Mouse (Mus musculus): ENCODE results near the gene Pus3. TPM values are rescaled to one million over a fixed set of nuclear protein-coding genes. Genes with fewer than 3 reads are reported as not detected.

Gene Pus3
- polyA plus RNA-seq (2015; fragmentation: Nextera tagmentation; extraction: Ambion mirVana): 18.3 and 18.9 TPM in 2 replicates

GRCm38 (mm10) chr9:35558257-35559008, at the start of gene Pus3, which contains the start of gene Ddx25:
Gene Pus3, plus strand, starts transcription at chr9:35558595.
Gene Ddx25, minus strand, starts transcription at chr9:35558528.
- ATAC-seq: peak; percentile 68
- 0 out of 2 replicates have a peak within 1 kb of the TSS, but pooled peaks have one; percentile 23 for H3K27ac ChIP-seq
- peak within 1 kb of the TSS; percentile 61 for H3K4me3 ChIP-seq (replicated peaks)
- no peaks in the 10 kb centered on the region for H3K27me3 ChIP-seq (replicated peaks)
- WGBS: 1% methylated on average over 58 of the region's 59 CpGs
- 0 out of 2 replicates have a peak, but pooled peaks cover 11% of the 10 kb centered on the region for H3K4me1 ChIP-seq (replicated peaks)
- H3K9ac ChIP-seq: peak within 1 kb of the TSS; percentile 57
- H3K4me2 ChIP-seq (replicated peaks): peak within 1 kb of the TSS; percentile 99
- no peaks in the 10 kb centered on the region for H3K9me3 ChIP-seq
- H3K36me3 ChIP-seq: peaks cover 6% of the 10 kb centered on the region

GRCm38 (mm10) chr9:35513900-35514299, 44.5 kb upstream of the Pus3 start:
- no peaks in the 10 kb centered on the region for H3K36me3 ChIP-seq
- no peaks in the 10 kb centered on the region for H3K27me3 ChIP-seq (replicated peaks)
- 79% methylated on average over 4 of the region's 4 CpGs for WGBS
- H3K27ac ChIP-seq: no peak overlapping the region
- no peak for ATAC-seq
- H3K4me2 ChIP-seq (replicated peaks): no peak overlapping the region
- H3K9me3 ChIP-seq: no peaks in the 10 kb centered on the region
- no peak overlapping the region for H3K4me3 ChIP-seq (replicated peaks)
- no peak overlapping the region for H3K9ac ChIP-seq
- no peaks in the 10 kb centered on the region for H3K4me1 ChIP-seq (replicated peaks)

- H3K27ac ChIP-seq: no peak overlapping the region
- WGBS: 84% methylated on average over 5 of the region's 5 CpGs
- ATAC-seq: no peak
- no peak overlapping the region for H3K9ac ChIP-seq
- no peaks in the 10 kb centered on the region for H3K36me3 ChIP-seq
- peaks cover 4% of the 10 kb centered on the region for H3K4me1 ChIP-seq (replicated peaks)
- H3K4me3 ChIP-seq (replicated peaks): no peak overlapping the region
- no peaks in the 10 kb centered on the region for H3K9me3 ChIP-seq
- no peaks in the 10 kb centered on the region for H3K27me3 ChIP-seq (replicated peaks)
- no peak overlapping the region for H3K4me2 ChIP-seq (replicated peaks)
Measured at GRCm38 (mm10) chr9:35516182-35516581, 42.2 kb upstream of the Pus3 start.

GRCm38 (mm10) chr9:35516711-35517110, 41.7 kb upstream of the Pus3 start:
- WGBS: 88% methylated on average over 16 of the region's 16 CpGs

GRCm38 (mm10) chr9:35518169-35518568, 40.2 kb upstream of the Pus3 start, which contains the start of gene Gm1113:
Gene Gm1113, minus strand, starts transcription at chr9:35518269.
- no peak within 1 kb of the TSS for H3K4me2 ChIP-seq (replicated peaks)
- WGBS: 69% methylated on average over 3 of the region's 3 CpGs
- H3K36me3 ChIP-seq: no peaks in the 10 kb centered on the region
- H3K9ac ChIP-seq: no peak within 1 kb of the TSS
- H3K27me3 ChIP-seq (replicated peaks): no peaks in the 10 kb centered on the region
- no peaks in the 10 kb centered on the region for H3K9me3 ChIP-seq
- peaks cover 9% of the 10 kb centered on the region for H3K4me1 ChIP-seq (replicated peaks)
- no peak within 1 kb of the TSS for H3K4me3 ChIP-seq (replicated peaks)
- ATAC-seq: no peak
- no peak within 1 kb of the TSS for H3K27ac ChIP-seq

More at GRCm38 (mm10) chr9:35516711-35517110, 41.7 kb upstream of the Pus3 start:
- no peak for ATAC-seq
- Histone ChIP-seq H3K27ac (no peak overlapping the region), H3K27me3 (replicated peaks) (no peaks in the 10 kb centered on the region), H3K4me3 (replicated peaks) (no peak overlapping the region), H3K4me2 (replicated peaks) (no peak overlapping the region), H3K9me3 (no peaks in the 10 kb centered on the region), H3K36me3 (no peaks in the 10 kb centered on the region), H3K9ac (no peak overlapping the region), H3K4me1 (replicated peaks) (peaks cover 8% of the 10 kb centered on the region)

GRCm38 (mm10) chr9:35520631-35521348, 37.6 kb upstream of the Pus3 start:
- peak; percentile 84 for ATAC-seq
- 67% methylated on average over 6 of the region's 6 CpGs for whole genome bisulfite sequencing
- peak overlapping the region; percentile 68 for H3K27ac ChIP-seq

GRCm38 (mm10) chr9:35522241-35522640, 36.2 kb upstream of the Pus3 start:
- H3K4me2 ChIP-seq (replicated peaks): no peak overlapping the region
- peaks cover 19% of the 10 kb centered on the region for H3K4me1 ChIP-seq (replicated peaks)
- ATAC-seq: no peak
- H3K36me3 ChIP-seq: no peaks in the 10 kb centered on the region
- H3K9me3 ChIP-seq: no peaks in the 10 kb centered on the region
- H3K9ac ChIP-seq: no peak overlapping the region
- H3K4me3 ChIP-seq (replicated peaks): no peak overlapping the region
- whole genome bisulfite sequencing: 70% methylated on average over 2 of the region's 2 CpGs
- 0 out of 2 replicates have a peak overlapping the region, but pooled peaks have one; percentile 24 for H3K27ac ChIP-seq
- H3K27me3 ChIP-seq (replicated peaks): no peaks in the 10 kb centered on the region

More at GRCm38 (mm10) chr9:35520631-35521348, 37.6 kb upstream of the Pus3 start:
- H3K4me3 ChIP-seq (replicated peaks): no peak overlapping the region
- no peak overlapping the region for H3K4me2 ChIP-seq (replicated peaks)
- no peaks in the 10 kb centered on the region for H3K9me3 ChIP-seq
- H3K4me1 ChIP-seq (replicated peaks): peaks cover 19% of the 10 kb centered on the region
- H3K9ac ChIP-seq: no peak overlapping the region
- H3K36me3 ChIP-seq: no peaks in the 10 kb centered on the region
- no peaks in the 10 kb centered on the region for H3K27me3 ChIP-seq (replicated peaks)

- H3K4me2 ChIP-seq (replicated peaks): no peak overlapping the region
- no peaks in the 10 kb centered on the region for H3K27me3 ChIP-seq (replicated peaks)
- H3K27ac ChIP-seq: peak overlapping the region; percentile 24; the same call in 1 of the 2 replicates
- ATAC-seq: no peak
- no peak overlapping the region for H3K9ac ChIP-seq
- H3K36me3 ChIP-seq: no peaks in the 10 kb centered on the region
- 86% methylated on average over 1 of the region's 1 CpGs for WGBS
- no peaks in the 10 kb centered on the region for H3K9me3 ChIP-seq
- peaks cover 19% of the 10 kb centered on the region for H3K4me1 ChIP-seq (replicated peaks)
- H3K4me3 ChIP-seq (replicated peaks): no peak overlapping the region
Measured at GRCm38 (mm10) chr9:35522821-35523515, 35.4 kb upstream of the Pus3 start.

GRCm38 (mm10) chr9:35523541-35523940, 34.9 kb upstream of the Pus3 start:
- H3K9ac ChIP-seq: no peak overlapping the region
- H3K27me3 ChIP-seq (replicated peaks): no peaks in the 10 kb centered on the region
- no peak overlapping the region for H3K4me3 ChIP-seq (replicated peaks)
- H3K36me3 ChIP-seq: no peaks in the 10 kb centered on the region
- H3K27ac ChIP-seq: peak overlapping the region; percentile 56; the same call in 1 of the 2 replicates
- no peak overlapping the region for H3K4me2 ChIP-seq (replicated peaks)
- H3K4me1 ChIP-seq (replicated peaks): peaks cover 19% of the 10 kb centered on the region
- ATAC-seq: peak; percentile 60
- no peaks in the 10 kb centered on the region for H3K9me3 ChIP-seq
- 36% methylated on average over 5 of the region's 5 CpGs for WGBS

GRCm38 (mm10) chr9:35523941-35524411, 34.4 kb upstream of the Pus3 start:
- H3K4me3 ChIP-seq (replicated peaks): no peak overlapping the region
- ATAC-seq: peak; percentile 48
- no peaks in the 10 kb centered on the region for H3K27me3 ChIP-seq (replicated peaks)

GRCm38 (mm10) chr9:35529141-35529540, 29.3 kb upstream of the Pus3 start:
- Histone ChIP-seq H3K4me1 (replicated peaks) (0 out of 2 replicates have a peak, but pooled peaks cover 2% of the 10 kb centered on the region), H3K9me3 (no peaks in the 10 kb centered on the region), H3K9ac (no peak overlapping the region), H3K4me2 (replicated peaks) (no peak overlapping the region), H3K27ac (no peak overlapping the region), H3K4me3 (replicated peaks) (no peak overlapping the region), H3K36me3 (no peaks in the 10 kb centered on the region), H3K27me3 (replicated peaks) (no peaks in the 10 kb centered on the region)
- 65% methylated on average over 3 of the region's 3 CpGs for WGBS
- ATAC-seq: no peak

More at GRCm38 (mm10) chr9:35523941-35524411, 34.4 kb upstream of the Pus3 start:
- Histone ChIP-seq H3K36me3 (no peaks in the 10 kb centered on the region), H3K4me1 (replicated peaks) (peaks cover 19% of the 10 kb centered on the region), H3K9me3 (no peaks in the 10 kb centered on the region), H3K4me2 (replicated peaks) (no peak overlapping the region), H3K27ac (peak overlapping the region; percentile 56), H3K9ac (no peak overlapping the region)
- WGBS: 16% methylated on average over 7 of the region's 7 CpGs

- Histone ChIP-seq H3K4me1 (replicated peaks) (no peaks in the 10 kb centered on the region), H3K9ac (no peak overlapping the region), H3K27me3 (replicated peaks) (no peaks in the 10 kb centered on the region), H3K4me3 (replicated peaks) (no peak overlapping the region), H3K4me2 (replicated peaks) (no peak overlapping the region), H3K9me3 (no peaks in the 10 kb centered on the region), H3K36me3 (no peaks in the 10 kb centered on the region), H3K27ac (peak overlapping the region; percentile 44; the same call in 1 of the 2 replicates)
- no peak for ATAC-seq
- 29% methylated on average over 1 of the region's 1 CpGs for WGBS
Measured at GRCm38 (mm10) chr9:35529796-35530195, 28.6 kb upstream of the Pus3 start.
